Mouse (Mus musculus): ENCODE data around the gene Stra8.

DNA sequence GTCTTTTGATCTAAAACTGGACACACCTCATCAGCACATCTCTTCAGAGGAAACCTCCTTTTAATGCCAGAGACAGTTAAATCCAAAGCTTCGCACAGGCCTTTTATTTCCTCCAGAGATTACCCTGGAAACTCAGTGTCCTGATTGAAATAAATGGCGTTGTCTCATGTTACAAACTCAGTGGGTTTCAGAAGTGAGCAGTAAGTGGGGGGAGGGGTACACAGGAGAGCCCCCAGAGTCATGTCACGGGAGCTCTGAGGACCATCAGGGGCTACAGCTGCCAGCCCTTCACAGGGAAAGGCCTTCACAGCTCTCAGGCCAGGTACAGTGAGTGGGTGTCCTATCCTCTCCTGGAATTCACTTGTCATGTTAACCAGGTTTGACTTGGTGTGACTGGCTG, 51.2 kb downstream of the Stra8 start:
- TF ChIP-seq CTCF (IDR thresholded peaks at IDR 0.05; ENCODE audit: control insufficient read depth, insufficient read depth, insufficient replicate concordance, low read depth, low read length) (no peak), POLR2A (IDR thresholded peaks at IDR 0.05; ENCODE audit: control insufficient read depth, low read depth, low read length) (no peak)

All from testis, adult 2 months (tissue).